Mouse (Mus musculus) T-cell, adult 2 months (primary cell): ENCODE data around the gene Glipr1l3.
A peak's percentile ranks its signal among the peaks of the same experiment; 100 is the strongest.
"Not testable (repeated sequence)": the region's sequence is repeated elsewhere in the genome, so short reads cannot be mapped to it uniquely, and the experiment has no call there.

ENCODE experiments used
- DNase-seq: peaks from one replicate; pipeline ENCODE4 v3.0.0; 2022; ENCODE audit warnings: low spot score

Gene Glipr1l3

DNA sequence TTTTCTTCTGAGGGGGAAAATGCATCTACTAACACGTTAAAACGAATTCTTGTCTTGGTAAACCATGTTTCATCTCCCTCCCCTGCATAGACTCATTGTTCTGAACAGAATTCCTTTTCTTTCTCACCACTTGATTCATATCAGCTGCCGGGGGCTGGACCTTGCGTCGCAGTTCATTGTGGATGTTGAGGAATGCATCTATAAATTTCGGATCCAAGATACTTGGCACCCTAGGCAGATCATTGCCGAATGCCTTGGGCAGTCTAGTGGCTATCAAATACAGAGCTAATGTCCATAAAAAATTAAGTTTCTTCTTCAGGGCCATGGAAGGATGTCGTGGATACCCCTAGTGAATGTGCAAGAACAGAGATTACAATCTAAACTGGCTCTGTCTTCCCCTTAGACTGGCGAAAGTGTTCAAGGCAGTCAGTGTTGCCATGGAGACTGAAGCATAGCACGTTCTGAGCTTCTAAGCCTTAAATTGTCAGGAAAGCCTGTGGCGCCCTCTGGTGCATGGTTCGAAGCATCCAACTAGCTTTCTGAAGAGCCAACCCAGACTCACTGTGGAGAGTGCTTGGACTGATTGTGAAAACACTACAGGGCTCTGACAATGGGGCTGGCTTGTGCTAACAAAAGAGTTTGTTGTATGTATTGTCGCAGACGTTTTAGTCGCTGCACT lies at the start of gene Glipr1l3:
TSS of gene Glipr1l3 (minus strand) at position 446 of the 679 bp plus-strand sequence.
- DNase-seq: peak; percentile 4

DNA sequence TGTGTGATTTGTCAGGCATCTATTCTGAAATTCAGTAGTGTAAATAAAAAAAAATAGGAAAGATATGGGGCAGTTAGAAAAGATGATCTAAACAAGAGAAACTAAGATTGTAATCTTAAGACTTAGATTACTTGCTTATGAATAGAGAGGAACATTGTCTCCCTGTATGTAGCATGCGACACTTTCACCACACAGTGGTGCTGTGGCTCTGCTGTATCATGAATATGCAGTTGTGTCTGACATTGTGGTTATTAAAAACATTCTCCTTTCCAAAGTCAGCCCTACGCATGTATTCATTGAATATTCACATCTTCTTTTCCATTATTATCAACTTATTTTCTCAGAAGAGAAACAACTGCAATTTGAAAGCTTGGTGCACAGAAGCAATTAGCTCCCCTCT lies 43.3 kb upstream of the Glipr1l3 start:
- DNase-seq: no peak

DNA sequence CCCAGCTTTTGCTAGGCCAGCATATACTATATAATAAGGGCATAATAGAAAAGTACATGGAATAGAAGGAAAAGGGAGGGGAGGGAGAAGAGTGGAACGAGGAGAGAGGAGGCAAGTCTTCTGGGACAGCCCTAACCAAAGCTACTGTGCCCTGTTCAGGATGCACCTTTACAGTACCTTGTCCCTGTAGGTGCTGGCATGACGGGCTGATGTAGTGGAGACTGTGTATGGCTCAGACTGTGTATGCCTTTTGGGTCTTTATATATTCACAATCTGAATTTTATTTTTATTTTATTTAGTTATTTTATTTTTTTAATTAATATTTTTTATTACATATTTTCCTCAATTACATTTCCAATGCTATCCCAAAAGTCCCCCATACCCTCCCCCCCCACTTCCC lies 33.8 kb upstream of the Glipr1l3 start:
- DNase-seq: not testable (repeated sequence)

DNA sequence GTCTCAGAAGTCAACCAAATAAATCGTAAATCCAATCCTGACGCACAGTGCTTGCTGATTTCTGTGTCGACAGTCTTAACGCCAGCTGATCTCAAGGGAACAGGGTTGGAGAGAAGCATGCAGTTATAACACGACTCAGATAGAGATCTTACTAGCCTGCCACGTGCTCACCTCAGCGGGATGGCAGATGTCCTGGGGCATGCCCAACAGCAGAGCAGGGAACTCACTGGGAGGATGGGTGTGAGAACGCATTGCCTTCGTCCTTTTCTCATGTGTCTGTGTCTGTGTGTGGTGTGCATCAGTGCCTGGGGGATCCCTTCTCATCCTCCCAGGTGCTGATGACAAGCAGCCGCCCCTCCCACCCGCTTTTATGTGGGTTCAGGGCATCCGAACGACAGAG lies 16.9 kb upstream of the Glipr1l3 start:
- DNase-seq: not testable (repeated sequence)

DNA sequence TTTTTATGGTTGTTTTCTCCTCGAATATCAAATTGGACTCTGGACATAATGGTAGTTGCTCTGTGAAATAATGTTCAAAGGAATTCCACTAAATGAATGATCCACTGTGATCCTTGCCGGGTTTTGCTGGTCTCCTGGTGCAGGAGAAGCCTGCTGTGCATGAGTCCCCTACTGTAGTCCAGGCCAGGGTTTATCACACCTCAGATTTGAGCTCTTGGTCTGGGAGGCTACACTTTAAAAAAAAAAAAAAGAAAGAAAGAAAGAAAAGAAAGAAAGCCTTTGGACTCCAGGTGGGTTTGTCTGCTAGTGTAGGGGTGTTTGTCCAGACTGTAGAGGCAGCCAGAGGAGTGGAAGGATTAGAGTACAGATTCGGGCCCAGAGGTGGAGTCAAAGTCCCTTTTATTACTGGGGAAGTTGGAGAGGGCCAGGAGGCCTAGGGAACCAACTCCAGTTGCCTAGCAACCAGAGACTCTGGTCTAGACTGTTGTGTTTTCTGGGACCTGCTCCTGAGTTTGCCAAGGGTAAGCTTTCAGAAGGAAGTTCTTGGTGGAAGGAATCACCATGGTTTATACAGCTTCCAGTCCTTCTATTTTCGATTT lies 3.1 kb upstream of the Glipr1l3 start, which contains the start of gene Caps2:
TSS of gene Caps2 (plus strand) at position 454 of the 599 bp plus-strand sequence.
- DNase-seq: no peak

DNA sequence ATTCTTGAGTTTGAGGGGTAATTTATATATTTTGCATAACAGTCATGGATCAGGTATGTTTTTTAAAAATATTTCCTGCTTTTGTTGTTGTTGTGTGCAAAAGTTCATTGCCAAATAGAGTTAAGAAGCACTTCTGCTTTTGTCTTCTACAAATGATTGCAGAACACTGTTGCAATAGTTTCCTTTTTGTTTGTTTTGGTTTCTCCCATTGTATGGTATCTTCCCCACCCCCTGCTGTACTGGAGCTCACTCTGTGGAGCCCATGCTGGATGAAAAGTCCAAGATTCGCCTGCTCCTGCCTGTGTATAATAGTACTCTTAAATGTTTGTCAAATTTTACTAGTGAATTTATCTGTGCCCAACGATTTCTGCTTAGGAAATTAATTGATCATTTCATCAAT lies 20.3 kb downstream of the Glipr1l3 start:
- DNase-seq: no peak

DNA sequence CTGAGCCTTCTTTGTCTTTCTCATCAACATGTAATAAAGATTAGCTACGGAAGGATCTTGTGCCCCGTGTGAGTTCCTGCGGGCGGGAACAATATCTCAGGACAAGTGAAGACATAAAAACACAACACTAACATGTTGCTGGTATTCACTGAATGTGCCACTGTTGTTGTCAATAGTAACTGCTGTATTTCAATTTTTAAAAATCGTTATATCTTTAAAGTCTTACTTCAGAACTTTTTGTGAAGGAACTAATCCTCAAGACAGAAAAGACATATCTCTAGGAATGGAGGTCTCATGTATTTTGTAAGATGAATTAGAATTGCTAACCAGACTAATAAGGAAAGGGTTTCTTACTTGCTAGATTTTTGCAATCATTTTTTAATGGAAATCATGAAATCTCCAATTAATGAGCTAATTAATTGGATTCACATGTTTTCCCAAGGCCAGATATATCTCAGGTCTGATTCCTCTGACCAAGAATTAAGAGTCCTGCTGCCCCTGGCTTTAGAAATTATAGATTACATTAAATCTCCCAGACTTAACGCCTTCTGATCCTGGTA lies 21.2 kb downstream of the Glipr1l3 start:
- no peak for DNase-seq

DNA sequence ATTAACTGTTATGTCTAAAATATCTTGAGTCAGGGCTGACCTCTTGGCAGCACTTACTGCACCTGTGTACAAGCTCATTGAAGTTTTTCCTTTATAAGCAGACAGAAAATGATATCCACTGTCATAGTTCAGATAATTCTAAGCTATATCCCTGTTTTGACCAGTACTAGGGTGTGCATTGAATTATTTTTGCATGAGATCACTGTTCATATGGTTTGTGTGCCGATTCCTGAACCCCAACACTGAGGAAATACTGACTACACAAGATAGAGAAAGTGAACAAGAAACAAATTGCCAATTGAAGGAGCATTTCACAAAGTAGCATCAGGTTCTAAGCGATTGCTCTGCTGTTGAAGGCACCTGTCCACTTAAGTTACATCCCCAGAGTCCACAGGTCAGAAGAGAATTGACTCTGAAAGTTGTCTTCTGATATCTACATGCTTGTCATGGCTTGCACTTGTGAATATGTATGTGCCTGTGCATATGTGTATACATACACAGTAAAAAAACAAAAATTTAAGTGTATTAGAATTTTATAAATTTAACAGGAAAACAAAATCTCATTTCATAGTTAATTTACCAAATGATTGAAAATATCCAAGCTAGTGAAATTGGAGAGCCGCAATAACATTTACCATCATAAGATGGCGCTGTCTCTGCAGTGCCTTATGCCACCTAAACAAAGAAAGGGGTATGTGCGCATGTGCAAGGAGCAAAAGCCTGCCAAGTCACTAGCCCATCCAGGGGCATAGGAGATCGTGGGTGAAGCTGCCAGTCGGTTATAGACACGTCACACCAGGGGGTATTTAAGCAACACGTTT lies 21.9 kb downstream of the Glipr1l3 start:
- DNase-seq: no peak

DNA sequence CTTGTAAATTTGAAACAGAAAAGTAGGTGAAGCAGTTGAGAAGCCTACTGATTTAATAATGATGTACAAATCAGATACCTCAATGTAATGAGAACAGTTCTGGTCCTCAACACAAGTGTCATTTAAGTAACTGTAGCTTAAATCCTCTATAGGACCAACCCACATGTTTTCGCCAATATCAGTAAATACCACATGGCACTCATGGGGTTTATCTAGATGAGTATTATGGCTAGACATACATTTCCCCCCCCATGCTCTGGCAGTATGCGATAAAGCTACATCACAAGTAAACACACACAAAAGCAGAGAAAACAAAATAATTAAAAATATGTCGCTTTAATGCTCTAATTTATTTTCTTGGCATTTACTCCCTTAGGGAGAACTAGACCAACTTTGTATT lies 27.9 kb downstream of the Glipr1l3 start:
- DNase-seq: no peak

DNA sequence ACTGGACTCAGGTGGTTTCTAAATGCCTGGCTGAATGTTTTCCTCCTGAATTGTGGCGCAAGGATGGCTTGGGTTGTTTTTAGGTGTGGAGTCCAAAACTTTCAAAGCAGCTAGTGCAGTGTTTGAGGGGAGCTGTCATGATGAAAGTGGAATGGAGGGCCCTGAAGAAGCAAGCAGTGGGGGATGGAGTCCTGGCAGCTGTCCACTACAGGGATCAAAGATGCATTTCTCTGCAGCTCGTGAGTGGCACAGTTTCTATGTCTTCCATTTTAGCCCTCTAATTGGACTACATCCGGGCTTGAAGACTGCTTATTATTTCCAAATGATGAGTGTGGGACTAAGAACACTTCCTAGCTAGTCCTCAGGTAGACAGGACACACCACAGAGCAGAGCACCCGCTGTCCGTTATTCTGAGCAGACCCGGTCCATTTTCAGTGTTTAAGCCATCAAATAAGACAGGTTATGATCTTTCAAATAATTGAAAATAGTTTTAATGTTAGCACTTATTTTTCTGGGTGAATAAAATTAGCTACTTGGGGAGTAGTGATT lies 32.4 kb downstream of the Glipr1l3 start:
- DNase-seq: not testable (repeated sequence)

DNA sequence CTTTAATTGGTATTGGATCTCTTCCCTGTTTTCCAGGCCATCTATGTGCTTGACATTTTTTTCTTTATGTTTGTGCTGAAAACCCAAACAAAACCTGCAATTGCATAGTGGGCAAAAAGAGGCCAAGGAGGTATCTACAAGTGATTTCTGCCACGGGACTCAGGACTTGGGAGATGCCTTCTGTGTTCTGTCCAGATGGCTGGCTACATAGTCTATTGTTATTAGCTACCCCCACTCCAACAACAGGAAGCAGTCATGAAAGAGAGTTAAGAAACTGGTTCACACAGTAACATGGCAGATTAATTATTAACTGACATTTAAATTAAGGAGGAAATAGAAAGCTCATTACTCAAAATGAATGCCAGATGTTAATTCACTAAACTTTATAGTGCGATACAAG lies 35.0 kb downstream of the Glipr1l3 start:
- DNase-seq: not testable (repeated sequence)

DNA sequence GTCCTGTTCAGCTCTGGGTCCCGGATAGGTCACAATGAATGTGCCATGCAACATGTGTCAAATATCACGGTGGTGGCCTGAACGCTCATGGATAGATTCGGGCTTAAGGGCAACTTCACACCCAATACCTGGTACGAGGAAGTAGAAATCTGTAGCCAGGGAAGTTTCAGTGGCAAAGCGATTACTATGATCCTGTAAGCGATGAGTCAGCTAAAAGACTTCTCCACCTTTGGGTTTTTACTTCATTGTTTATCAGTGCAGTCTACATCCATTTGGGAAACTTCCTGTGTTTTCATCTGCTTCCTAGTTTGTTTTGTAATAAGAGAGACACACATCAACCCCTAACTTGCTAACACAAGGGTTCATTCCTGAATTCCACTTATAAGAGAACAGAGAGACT lies 49.7 kb downstream of the Glipr1l3 start:
- DNase-seq: no peak

DNA sequence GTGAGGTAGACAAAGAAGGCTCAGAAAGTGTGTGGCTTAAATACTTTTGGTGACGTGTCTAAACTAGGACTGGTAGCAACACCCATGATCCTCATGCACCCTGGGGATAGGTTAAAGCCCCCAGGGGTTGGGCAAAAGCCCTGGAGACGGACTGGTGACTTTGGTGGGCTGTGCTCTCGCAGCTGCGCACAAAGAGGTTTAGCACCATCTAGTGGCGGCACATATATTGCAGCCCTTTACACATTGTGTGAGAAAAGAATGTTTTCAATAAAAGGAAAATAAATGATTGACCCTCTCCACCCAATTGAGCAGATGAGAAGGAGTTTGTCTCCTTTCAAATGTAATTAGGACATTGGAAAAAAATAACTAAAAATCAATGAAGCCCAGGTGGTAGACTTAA lies 54.3 kb downstream of the Glipr1l3 start:
- peak; percentile 58 for DNase-seq
